Mouse (Mus musculus) spleen, embryonic (tissue): ENCODE results near the gene Sh3gl1.

Source experiments
- CTCF ChIA-PET: fragments of 350-600 bp; sonication (Branson Sonifier 250); formaldehyde crosslinking; loops from one replicate; lab custom pipeline; 2022; lab: Charles Lee

The Sh3gl1 gene

GRCm38 (mm10) chr17:56036176-56036900, at the start of gene Sh3gl1:
Gene Sh3gl1, minus strand, starts transcription at chr17:56036635.
- CTCF ChIA-PET = interaction anchor here (0.7 to 1.7 kb wide), 2 partner anchors 27 to 73 kb away, joined by 3 to 5 read pairs; partner anchors contain the start of gene Plin4

GRCm38 (mm10) chr17:56080781-56081585, 44.5 kb upstream of the Sh3gl1 start:
- CTCF ChIA-PET = no interaction called here

- CTCF ChIA-PET = no interaction called here
Measured at GRCm38 (mm10) chr17:56079921-56080320, 43.5 kb upstream of the Sh3gl1 start.

- CTCF ChIA-PET = interaction anchor here (0.6 to 1.3 kb wide), 2 partner anchors 39 to 54 kb away, joined by 3 read pairs; partner anchors contain the start of gene Chaf1a
Measured at GRCm38 (mm10) chr17:56078880-56079795, 42.7 kb upstream of the Sh3gl1 start, which contains the start of gene Hdgfl2. Gene Hdgfl2, plus strand, starts transcription at chr17:56079634.

GRCm38 (mm10) chr17:56078361-56078760, 41.9 kb upstream of the Sh3gl1 start:
- CTCF ChIA-PET = interaction anchor here (1.3 kb wide), 1 partner anchor 38 kb away, joined by 3 read pairs; the partner anchor contains the start of gene Chaf1a

- CTCF ChIA-PET = no interaction called here
Measured at GRCm38 (mm10) chr17:56077523-56077922, 41.1 kb upstream of the Sh3gl1 start.

GRCm38 (mm10) chr17:56074827-56075208, 38.4 kb upstream of the Sh3gl1 start, which contains the start of gene Ubxn6:
Gene Ubxn6, minus strand, starts transcription at chr17:56075028.
- CTCF ChIA-PET = interaction anchor here (0.7 kb wide), 1 partner anchor 164 kb away, joined by 3 read pairs; no protein-coding TSS in a partner anchor

- CTCF ChIA-PET = interaction anchor here (0.7 kb wide), 1 partner anchor 164 kb away, joined by 3 read pairs; no protein-coding TSS in a partner anchor
Measured at GRCm38 (mm10) chr17:56074097-56074826, 37.8 kb upstream of the Sh3gl1 start.

- CTCF ChIA-PET = interaction anchor here (1.3 kb wide), 1 partner anchor 115 kb away, joined by 3 read pairs; no protein-coding TSS in a partner anchor
Measured at GRCm38 (mm10) chr17:56072243-56072642, 35.8 kb upstream of the Sh3gl1 start.

- CTCF ChIA-PET = no interaction called here
Measured at GRCm38 (mm10) chr17:56071126-56071525, 34.7 kb upstream of the Sh3gl1 start.

- CTCF ChIA-PET = no interaction called here
Measured at GRCm38 (mm10) chr17:56069066-56069465, 32.6 kb upstream of the Sh3gl1 start.

- CTCF ChIA-PET = interaction anchor here (0.6 kb wide), 1 partner anchor 186 kb away, joined by 3 read pairs; no protein-coding TSS in a partner anchor
Measured at GRCm38 (mm10) chr17:56066451-56066850, 30.0 kb upstream of the Sh3gl1 start.

- CTCF ChIA-PET = interaction anchor here (0.6 kb wide), 1 partner anchor 187 kb away, joined by 3 read pairs; no protein-coding TSS in a partner anchor
Measured at GRCm38 (mm10) chr17:56065715-56066114, 29.3 kb upstream of the Sh3gl1 start.

GRCm38 (mm10) chr17:56062081-56062480, 25.6 kb upstream of the Sh3gl1 start:
- CTCF ChIA-PET = no interaction called here

GRCm38 (mm10) chr17:56057381-56058120, 21.1 kb upstream of the Sh3gl1 start:
- CTCF ChIA-PET = no interaction called here

- CTCF ChIA-PET = interaction anchor here (0.6 kb wide), 2 partner anchors 271 to 1192 kb away, joined by 3 to 5 read pairs; no protein-coding TSS in a partner anchor
Measured at GRCm38 (mm10) chr17:56055945-56056678, 19.7 kb upstream of the Sh3gl1 start.

GRCm38 (mm10) chr17:56054938-56055337, 18.5 kb upstream of the Sh3gl1 start:
- CTCF ChIA-PET = no interaction called here

- CTCF ChIA-PET = no interaction called here
Measured at GRCm38 (mm10) chr17:56051369-56051768, 14.9 kb upstream of the Sh3gl1 start.

GRCm38 (mm10) chr17:56040857-56041163, 4.4 kb upstream of the Sh3gl1 start:
- CTCF ChIA-PET = interaction anchor here (1.1 kb wide), 1 partner anchor 38 kb away, joined by 3 read pairs; the partner anchor contains the start of gene Hdgfl2
